In genomic region chr8:85845887-85846286, GRCm38 (mm10) we compare ENCODE assay signal across 26 mouse cellular contexts.
"Had no signal": no experiment of that assay in that cellular context is flagged by ENCODE, and none has a peak within 500 bp of the region (broad histone marks: within the 10 kb centered on the region; RNA-seq: fewer than 3 reads in every experiment).

No protein-coding gene starts in this region.

- DNase-seq: gastrocnemius, postnatal 10 days; gastrocnemius, postnatal 36 days; heart, adult 11 months; heart, adult 2 months; heart, postnatal 14 days; heart, postnatal 36 days; kidney, adult 11 months; kidney, adult 2 months; kidney, postnatal 10 days; kidney, postnatal 25 days; kidney, postnatal 4 days; layer of hippocampus, postnatal 36 days; liver; liver, embryonic 13.5 days; liver, postnatal 0 days had no signal

- H3K4me2 ChIP-seq: heart, embryonic 11.5 days; heart, embryonic 13.5 days; heart, embryonic 15.5 days; hindbrain, embryonic 13.5 days; hindbrain, embryonic 15.5 days; limb, embryonic 12.5 days; liver, embryonic 11.5 days; liver, embryonic 13.5 days; liver, embryonic 15.5 days had no signal

- H3K9ac ChIP-seq: heart, embryonic 13.5 days; heart, embryonic 15.5 days; hindbrain, embryonic 13.5 days; hindbrain, embryonic 15.5 days; limb, embryonic 12.5 days; liver, embryonic 13.5 days; liver, embryonic 15.5 days; liver, postnatal 0 days had no signal

- H3K27me3 ChIP-seq: heart, embryonic 13.5 days; heart, embryonic 15.5 days; hindbrain, embryonic 13.5 days; hindbrain, embryonic 15.5 days; limb, embryonic 12.5 days; liver, embryonic 13.5 days; liver, embryonic 15.5 days had no signal

- H3K4me3 ChIP-seq: heart, adult 2 months; heart, embryonic 13.5 days; heart, embryonic 15.5 days; hindbrain, embryonic 13.5 days; hindbrain, embryonic 15.5 days; layer of hippocampus, adult 2 months; limb, embryonic 10.5 days; limb, embryonic 12.5 days; liver, embryonic 13.5 days; liver, embryonic 15.5 days had no signal

- H3K36me3 ChIP-seq: heart, embryonic 15.5 days; liver, embryonic 13.5 days; liver, embryonic 15.5 days had no signal

- H3K27ac ChIP-seq: heart, adult 2 months; heart, embryonic 13.5 days; heart, embryonic 15.5 days; hindbrain, embryonic 13.5 days; hindbrain, embryonic 15.5 days; hindbrain, postnatal 0 days; layer of hippocampus, adult 2 months; limb, embryonic 10.5 days; limb, embryonic 12.5 days; liver, embryonic 13.5 days; liver, embryonic 15.5 days had no signal

- H3K9me3 ChIP-seq: heart, embryonic 15.5 days; hindbrain, embryonic 13.5 days; hindbrain, embryonic 15.5 days; limb, embryonic 10.5 days; limb, embryonic 12.5 days; liver, embryonic 13.5 days; liver, embryonic 15.5 days had no signal
